Mouse (Mus musculus): Measurements from ENCODE around the gene Gm15128.
"Not testable (repeated sequence)": the region's sequence is repeated elsewhere in the genome, so short reads cannot be mapped to it uniquely, and the experiment has no call there.

Gm15128 gene

DNA sequence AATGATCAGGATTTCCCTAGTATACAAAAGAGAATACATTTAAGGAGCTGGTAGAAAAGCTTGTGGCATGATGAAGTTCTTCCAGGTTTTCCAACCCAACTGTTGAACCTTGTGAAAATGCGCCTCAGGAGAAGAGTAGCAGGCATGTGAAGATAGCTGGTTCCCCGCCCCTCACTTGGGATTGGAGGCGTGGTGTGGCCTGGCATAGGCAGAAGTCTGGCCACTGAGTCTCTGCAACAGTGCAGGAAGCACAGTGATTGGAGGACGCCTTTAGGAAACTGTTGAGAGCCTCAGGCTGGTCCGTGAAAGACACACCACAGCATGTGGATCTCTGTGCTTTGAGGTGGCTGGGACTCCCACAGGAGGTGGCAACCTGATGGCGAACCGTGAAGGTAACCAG is at the start of gene Gm15128:
TSS of gene Gm15128 (plus strand) at position 301 of the 400 bp plus-strand sequence.
- DNase-seq (ENCODE audit: low spot score) = not testable (repeated sequence)

Measured in ovary, postnatal 10 days (tissue).